Mouse (Mus musculus) urinary bladder, postnatal 10 days (tissue): ENCODE results near the gene Ndrg3.
"Not testable (repeated sequence)": the region's sequence is repeated elsewhere in the genome, so short reads cannot be mapped to it uniquely, and the experiment has no call there.

Experiments used
- DNase-seq: peaks from one replicate; pipeline ENCODE4 v3.0.0; 2022; ENCODE audit warnings: low spot score

Gene Ndrg3

DNA sequence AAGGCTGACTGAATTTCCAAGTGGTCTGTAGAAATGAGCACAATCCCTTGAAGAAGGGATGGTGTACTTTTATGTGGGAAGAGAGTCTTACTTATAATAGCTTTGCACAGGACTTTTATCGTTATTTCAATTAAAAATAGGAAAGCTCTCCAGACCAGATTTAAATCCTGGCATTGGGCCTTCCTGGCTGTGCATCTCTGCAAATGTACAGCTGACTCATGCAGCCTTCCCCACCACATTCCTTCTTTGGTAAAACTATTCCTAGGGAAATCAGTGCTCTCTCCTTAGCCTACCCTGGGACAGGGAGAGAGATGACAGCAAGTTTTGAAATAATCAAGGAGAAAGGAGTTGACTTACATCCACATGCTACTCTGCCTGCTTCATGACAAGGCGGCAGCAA, 54.1 kb downstream of the Ndrg3 start:
- DNase-seq = no peak

- DNase-seq = no peak
These were observed 56.9 kb downstream of the Ndrg3 start for GRCm38 (mm10) chr2:156935005-156935404.

DNA sequence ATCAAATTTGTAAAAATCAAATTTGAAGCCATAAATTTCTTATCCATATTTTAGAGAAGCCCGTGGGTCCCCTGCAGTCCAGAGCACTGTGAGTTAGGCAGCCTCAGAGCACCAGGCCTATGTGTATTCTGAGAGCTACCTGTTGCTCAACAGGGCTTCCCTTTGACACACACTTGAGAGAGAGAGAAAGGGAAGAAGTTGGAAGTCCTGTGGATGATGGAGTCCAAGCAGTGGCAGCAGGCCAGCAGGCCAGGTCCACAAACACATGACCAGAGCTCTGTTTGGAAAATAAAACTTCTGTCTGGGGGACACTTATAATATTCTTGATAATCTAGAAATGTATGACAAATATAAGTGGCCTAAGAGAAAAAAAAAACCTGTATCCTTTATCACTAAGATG, 58.4 kb downstream of the Ndrg3 start:
- DNase-seq = no peak

- no peak for DNase-seq
These were observed 60.4 kb downstream of the Ndrg3 start for GRCm38 (mm10) chr2:156931421-156931820.

GRCm38 (mm10) chr2:156930549-156930948, 61.3 kb downstream of the Ndrg3 start:
- no peak for DNase-seq

DNA sequence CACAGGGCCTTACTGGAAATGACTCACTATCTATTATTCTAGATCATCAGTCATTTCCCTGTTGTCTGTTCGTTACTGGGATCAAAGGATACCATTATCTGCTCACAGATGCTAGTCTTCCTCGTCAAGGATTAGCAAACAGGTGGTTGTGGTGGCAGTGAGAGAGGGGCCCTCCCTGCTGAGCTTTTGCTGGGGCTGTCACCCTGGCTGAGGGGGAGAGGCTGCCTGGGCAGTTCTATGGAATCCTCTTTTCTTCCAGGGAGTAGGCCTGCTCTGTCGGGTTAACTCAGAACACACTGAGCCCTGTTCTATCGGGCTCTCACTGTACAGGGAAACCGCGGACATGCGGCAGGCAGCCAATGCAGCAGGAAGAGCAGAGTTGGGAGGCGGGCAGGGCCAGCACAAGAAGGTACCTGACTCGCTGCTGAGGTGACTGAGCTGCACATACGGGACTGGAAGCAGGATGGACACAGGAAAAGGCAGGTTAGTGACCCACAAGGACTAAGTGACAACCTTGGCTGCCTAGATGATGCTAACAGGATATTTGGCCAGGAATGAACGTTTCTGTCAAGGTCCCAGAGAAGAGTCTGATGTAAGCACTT, 62.2 kb downstream of the Ndrg3 start:
- no peak for DNase-seq

DNA sequence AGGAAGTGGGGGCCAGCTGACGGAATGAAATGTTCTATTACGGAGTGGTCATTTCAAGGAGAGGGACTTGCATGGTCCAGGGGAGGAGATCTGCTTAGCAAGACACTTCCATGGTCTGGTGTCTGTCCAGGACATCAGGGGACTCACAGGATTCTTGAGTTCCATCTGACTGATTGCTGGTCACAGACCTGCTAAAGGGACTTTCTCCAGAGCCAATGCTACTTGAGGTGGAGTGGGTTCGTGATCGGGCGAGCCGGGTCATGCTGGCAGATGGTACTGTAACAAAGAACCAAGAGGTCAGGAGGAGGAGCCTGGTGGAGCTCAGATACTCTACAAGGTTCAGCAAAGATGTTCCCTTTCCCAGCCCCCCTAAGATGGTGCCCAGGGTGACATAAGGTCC, 63.2 kb downstream of the Ndrg3 start:
- no peak for DNase-seq

- DNase-seq = no peak
These were observed 64.2 kb downstream of the Ndrg3 start for GRCm38 (mm10) chr2:156927663-156928062.

DNA sequence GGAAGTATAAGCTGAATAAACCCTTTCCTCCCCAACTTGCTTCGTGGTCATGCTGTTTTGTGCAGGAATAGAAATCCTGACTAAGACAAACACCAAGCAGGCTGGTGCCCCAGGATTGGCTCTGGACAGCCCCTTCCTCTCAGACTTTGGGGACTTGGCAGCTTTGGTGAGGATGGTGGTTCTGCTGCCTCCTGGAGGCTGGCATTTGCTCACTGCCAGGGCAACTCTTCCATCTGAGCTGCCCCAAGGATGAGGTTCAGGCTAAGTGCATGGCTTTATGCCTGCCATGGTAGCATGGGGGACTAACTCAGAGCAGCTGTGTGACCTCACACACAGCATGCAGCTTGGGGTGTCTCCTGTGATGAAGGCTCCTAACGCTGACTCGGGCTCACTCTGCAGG, 66.2 kb downstream of the Ndrg3 start:
- not testable (repeated sequence) for DNase-seq

GRCm38 (mm10) chr2:156925075-156925474, 66.8 kb downstream of the Ndrg3 start:
- DNase-seq = not testable (repeated sequence)

GRCm38 (mm10) chr2:156924210-156924898, 67.5 kb downstream of the Ndrg3 start:
- no peak for DNase-seq

GRCm38 (mm10) chr2:156923057-156923456, 68.8 kb downstream of the Ndrg3 start:
- no peak for DNase-seq

DNA sequence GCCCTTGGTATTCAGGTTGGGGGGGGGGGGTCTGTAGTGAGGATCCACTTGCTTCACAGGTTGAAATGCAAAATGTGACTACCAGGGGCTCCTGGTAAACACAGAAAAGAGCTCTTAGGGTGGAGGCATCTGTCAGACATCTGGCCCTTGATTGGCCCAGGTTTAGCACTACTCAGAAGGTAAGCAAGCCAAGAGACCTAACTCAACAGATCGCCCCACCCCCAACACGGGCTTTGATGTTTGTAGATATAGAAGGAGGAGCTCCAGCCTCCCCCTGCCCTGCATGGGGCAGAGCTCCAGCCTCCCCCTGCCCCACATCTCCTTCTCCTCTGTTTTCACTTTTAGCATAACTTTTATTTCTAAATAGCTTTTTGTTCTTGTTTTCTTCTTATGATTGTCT, 72.1 kb downstream of the Ndrg3 start:
- DNase-seq = no peak

- not testable (repeated sequence) for DNase-seq
These were observed 72.7 kb downstream of the Ndrg3 start for GRCm38 (mm10) chr2:156919191-156919590.

GRCm38 (mm10) chr2:156918562-156918961, 73.3 kb downstream of the Ndrg3 start:
- DNase-seq = no peak

DNA sequence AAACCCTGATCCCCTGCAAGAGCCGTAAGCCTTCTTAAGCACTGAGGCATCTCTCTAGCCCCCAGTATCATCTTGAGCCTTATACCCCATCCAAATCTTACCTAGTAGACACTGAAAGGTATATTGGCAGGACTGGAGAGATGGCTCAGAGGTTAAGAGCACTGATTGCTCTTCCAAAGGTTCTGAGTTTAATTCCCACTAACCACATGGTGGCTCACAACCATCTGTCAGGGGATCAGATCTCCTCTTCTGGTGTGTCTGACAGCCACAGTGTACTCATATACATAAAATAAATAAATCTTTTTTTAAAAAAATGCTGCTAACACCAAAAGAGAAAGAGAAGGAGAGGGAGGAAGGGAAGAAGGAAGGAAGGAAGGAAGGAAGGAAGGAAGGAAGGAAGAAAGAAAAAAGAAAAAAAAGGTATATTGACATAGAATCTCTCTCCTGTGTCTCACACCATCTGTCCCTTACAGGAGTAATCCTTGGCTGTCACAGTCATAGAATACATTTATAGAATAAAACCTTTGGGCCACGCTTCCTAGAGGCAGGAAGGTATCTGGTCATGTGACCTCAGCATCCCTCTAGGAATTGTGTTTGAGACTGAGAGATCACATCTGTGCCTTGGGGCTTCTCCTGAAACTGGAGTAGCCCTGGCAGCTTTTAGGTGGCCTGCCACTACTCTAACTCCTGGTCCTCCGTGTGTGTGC, 75.3 kb downstream of the Ndrg3 start:
- no peak for DNase-seq

DNA sequence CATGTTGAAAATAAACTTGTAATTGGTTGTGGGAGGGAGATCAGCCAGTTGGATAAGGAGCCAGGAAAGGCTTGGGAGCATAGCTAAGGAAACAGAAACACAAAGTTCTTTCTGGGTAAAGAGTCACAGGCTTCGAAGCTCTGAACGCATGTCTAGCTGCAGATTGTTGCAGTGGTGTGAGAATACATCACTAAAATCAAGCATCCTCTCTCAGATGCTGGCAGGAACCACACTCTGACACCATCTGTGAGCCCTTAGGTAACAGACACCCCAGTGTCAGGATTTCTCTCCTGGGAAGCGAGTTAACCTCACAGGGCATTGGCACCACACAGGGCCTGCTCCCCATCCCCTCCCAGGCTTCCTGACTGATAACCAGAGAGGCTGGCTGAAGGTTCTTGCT, 76.3 kb downstream of the Ndrg3 start:
- no peak for DNase-seq

DNA sequence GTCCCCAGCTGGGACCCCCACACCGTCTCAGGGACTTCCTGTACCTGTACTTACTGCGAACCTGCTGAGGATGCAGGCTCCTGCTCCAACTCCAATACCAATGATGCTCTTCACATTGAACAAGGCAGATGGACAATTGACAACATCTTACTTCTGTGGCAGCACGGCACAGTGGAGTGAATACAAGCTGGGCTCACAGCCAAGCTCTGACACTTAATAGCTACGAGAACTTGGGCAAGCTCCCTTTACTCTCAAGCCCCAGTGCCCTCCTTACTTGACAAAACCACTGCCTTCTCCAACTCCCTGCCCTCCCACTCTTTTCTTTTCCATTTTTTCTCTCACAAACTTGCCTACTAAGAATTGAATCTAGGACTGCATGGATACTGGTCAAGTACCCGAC, 78.7 kb downstream of the Ndrg3 start:
- DNase-seq = no peak

- not testable (repeated sequence) for DNase-seq
These were observed 85.9 kb downstream of the Ndrg3 start for GRCm38 (mm10) chr2:156905931-156906330.

DNA sequence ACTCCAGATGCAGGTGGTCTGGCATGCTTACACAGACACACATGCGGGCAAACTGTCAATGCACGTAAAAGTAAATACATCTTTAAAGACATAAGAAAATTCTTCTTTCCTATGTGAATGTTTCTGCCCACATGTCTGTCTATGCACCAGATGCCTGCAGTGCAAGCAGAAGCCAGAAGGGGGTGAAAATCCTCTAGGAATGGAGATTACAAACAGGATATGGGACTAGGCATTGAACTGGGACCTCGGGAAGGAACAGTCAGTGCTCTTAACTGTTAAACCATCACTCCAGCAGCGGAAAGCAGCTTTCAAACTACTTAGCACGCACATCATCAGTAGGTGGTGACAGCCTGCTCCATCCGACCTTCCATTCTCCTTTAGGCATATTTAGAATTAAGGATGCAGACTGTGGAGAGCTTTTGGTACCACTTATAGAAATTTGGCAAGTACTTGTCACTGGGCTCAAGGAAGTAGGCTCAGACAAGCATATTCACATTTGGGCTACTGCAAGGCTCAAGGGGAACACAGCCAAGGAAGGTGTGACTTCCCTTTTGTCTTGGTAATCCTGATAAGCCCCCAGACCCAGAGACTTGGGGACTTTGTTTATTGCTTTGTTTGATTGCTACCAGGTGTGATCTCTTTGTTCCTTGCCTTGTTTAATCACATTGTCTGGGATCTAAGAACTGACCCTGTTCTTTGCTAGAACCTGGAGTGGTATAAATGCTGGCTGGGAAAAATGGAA, 86.7 kb downstream of the Ndrg3 start:
- DNase-seq = no peak

- no peak for DNase-seq
These were observed 88.5 kb downstream of the Ndrg3 start for GRCm38 (mm10) chr2:156903367-156903766.

DNA sequence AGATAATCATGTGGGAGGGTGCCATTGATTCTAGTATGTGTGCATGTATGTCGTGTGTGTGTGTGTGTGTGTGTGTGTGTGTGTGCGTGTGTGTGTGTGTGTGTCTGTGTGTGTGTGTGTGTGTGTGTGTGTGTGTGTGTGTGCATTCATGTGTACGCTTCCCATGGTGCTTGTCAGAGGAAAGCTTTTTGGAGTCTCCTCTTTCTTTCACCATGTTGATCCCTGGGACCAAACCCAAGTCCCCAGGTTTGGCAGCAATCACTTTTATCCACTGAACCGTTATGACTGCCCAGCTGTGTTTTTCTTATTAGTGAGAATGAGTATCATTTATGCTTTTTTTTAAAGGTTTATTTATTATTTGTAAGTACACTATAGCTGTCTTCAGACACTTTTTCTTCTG, 89.4 kb downstream of the Ndrg3 start:
- not testable (repeated sequence) for DNase-seq

DNA sequence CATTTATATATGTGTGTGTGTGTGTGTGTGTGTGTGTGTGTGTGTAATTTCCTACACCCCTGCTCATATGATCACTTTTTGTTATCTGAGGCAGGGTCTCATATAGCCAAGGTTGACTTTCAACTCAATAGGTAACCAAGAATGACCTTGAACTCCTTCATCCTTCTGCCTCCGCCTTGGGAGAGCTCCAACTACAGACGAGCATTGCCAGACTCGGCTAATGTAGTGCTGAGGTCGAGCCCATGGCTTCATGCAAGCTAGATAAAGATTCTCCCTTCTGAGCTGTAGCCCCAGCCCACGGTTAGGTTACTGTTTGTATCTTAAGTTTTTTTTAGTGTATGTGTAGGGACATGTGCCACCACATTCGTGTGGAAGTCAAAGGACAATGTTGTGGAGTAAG, 90.0 kb downstream of the Ndrg3 start:
- no peak for DNase-seq
